Mouse (Mus musculus) left cerebral cortex, adult 9 months (tissue): ENCODE measurements at regions not wholly inside any gene's neighbourhood (a gene's known extent, or its start where the extent isn't known, plus 50 kb on each side); places are given as distances from the start of the nearest gene placed in this dataset.
A peak's percentile ranks its signal among the peaks of the same experiment; 100 is the strongest.
"Not testable (repeated sequence)": the region's sequence is repeated elsewhere in the genome, so short reads cannot be mapped to it uniquely, and the experiment has no call there.

Experiments used
- DNase-seq, 2 experiments: peaks; one replicate each; pipeline ENCODE4 v3.0.0; 2022; ENCODE audit warnings: low spot score in 2 of 2

DNA sequence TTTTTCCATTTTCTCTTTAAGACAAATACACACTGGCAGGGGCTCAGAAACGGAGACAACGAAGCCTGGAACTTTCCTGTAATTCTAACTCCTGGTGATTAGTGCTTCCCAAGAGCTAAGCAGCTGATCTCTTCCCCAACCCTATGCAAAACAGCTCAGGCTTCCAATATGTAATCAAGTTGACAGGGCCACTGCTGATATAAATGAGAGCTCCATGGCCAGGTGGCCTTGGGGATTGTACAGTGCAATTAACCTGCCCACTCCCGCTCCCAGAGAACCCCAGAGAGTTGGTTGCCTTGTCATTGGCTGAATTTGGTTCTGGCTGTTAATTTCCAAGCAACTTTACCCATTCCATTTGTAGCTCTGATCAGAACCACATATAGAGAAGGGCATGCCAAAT, 67.8 kb downstream of the 4933415F23Rik start:
- DNase-seq = no peak

- DNase-seq = no peak
Measured at GRCm38 (mm10) chr1:23023536-23023935, 78.5 kb downstream of the 4933415F23Rik start.

GRCm38 (mm10) chr1:23007784-23008490, 94.1 kb downstream of the 4933415F23Rik start:
- DNase-seq = no peak

DNA sequence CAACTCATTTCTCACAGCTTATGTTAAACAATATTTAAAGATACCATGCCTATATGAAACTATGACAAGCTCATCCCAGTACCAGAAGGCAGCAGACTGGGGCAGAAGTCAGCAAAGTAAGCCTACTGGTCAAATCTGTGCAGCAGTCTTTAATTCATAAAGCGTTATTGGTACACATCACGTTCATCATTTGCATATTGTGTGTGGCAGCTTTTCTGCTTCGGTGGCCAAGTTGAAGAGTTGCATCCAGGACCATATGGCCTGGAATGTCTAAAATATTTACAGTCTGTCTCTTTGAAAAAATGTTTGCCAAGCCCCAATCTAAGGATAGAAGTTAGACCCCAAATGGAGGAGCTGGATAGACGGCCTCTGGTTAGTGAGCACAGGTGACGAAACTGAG, 97.2 kb downstream of the 4933415F23Rik start:
- DNase-seq = no peak

- no peak for DNase-seq
Measured at GRCm38 (mm10) chr1:22996665-22997064, 105.4 kb downstream of the 4933415F23Rik start.

GRCm38 (mm10) chr1:22989521-22990221, 112.4 kb downstream of the 4933415F23Rik start:
- no peak for DNase-seq

DNA sequence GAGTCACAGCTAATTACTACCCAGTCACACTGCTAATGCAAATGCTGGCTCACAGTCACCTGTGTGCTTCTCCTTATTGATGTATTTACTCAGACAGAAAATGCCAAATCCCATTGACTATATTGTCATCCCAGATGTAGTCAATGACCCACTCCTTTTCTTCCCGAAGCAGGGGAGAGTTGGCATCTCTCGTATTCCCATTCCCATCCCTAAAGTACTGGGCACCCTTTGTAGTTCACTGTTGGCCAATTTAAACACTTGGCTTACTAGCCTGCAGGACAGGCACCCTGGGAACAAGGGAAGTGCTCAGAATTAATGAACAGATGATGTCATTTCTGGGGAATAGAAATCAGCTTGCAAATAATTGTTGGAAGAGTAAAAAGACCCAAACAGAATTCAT, 114.5 kb downstream of the 4933415F23Rik start:
- no peak for DNase-seq

- DNase-seq = not testable (repeated sequence)
Measured at GRCm38 (mm10) chr1:22984276-22984675, 117.8 kb downstream of the 4933415F23Rik start.

DNA sequence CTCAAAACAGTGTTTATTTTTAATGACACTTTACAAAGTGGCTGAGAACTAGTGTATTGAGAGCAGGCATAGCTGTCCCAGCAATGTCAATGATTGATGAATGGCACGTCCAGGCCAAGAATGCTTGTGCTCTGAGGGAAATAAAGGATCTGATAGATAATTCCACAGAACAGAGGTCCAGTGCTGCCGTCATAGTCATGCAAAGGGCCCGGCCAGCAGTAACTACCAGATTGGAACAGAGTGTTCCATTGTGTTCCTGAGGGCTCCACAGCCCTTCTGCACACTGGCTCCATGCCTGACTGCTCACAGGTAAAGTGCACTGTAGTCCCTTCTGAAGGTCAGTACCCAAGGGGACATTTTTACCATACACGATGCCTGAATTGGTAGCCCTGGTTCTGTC, 127.1 kb downstream of the 4933415F23Rik start:
- no peak for DNase-seq

DNA sequence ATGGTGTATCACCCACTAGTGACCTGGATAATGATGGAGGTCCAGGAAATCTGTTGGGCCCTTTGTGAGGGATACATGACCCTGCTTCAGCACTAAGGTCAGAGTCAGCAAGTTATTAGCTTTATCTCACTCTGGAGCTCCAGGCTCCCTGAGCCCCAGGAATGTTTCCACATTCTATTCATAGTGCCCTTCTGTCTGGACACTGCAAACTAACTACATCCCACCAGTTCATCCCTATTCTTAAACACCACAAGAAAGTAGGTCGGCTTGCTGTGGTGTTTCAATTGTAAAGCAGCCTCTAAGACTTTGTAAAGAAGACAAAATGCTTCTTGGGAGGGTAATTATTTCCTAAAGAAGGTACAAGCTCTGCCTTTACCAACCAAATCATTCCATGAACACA, 138.2 kb upstream of the Rims1 start:
- DNase-seq = no peak

- DNase-seq = peak; percentile 18 to 47
Measured at GRCm38 (mm10) chr1:22939816-22940215, 134.0 kb upstream of the Rims1 start.

DNA sequence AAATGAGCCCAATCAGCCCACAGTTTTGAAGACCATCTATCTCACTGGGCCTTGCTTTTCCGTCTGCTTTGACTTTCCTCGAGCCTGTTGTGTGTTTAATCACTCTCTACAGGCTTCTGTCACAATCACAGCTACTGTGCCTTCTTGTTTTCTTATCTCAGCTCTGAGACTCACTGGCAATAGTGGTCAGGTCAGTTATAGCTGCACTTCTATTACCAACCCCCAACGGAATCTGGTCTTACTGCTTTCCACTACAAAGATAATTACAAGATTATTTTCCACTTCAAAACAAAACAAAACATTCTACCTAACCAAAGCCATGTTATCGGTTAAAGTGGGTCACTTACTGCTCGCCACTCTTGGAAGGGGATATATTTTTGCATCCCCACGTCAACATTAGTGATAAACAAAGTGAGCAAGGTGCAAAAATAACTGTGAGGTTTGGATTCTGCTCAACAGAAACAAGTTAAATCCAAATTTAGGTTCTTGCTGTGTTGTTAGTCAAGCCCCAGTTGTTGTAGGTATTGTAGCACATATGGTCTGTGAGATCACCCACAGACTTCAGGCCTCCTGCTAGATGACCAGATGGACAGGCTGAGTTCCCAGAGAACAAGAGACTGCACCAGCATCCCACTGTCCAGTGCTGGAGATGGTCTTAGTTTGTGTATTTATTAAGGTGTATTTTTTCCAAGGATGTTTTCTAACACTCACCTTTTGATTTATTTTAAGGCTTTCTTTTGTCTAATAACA, 125.5 kb upstream of the Rims1 start:
- no peak for DNase-seq

DNA sequence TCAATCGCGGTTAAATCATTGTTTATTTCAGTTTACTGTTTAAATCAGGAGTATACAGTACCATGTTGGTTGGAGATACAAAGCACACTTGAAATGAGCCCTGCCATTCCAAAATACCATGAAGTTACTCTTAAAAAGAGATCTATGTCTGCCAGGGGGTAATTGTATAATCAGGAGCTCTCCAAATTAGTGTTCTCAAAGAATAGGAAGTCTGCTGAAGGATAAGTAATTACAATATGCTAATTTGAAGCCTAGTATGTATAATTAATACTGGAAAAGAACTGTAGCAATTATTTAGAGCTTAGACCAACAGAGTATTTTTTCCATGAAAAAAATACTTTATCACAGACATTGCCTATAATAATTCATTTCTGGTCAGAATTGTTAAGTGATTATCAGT, 97.2 kb upstream of the Rims1 start:
- no peak for DNase-seq

DNA sequence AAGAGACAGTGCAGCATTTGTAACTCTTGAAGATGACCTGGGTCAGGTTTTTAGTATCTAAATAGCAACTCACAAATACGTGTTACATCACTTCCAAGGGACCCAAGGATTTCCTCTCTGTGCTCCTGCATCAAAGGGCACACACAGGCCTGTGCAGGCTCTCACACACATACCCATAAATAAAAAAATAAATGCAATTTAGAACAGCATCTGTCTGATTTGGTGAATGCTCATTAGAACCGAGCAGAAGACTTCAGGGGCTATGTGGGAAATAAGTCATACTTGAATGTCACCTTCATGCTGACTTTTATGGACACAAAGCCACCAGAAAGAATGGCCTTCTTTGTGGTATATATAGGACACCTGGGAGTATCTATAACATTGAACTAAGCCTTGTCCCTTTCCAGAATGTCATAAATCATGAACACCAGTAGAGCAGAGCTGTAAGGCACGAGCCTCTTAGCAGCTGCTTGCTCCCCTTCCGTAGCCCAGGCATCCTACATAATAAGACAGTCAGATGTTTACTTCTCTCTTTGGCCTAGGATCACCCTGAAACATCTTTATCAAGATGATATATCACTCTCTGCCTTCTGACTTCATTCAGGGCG, 95.3 kb upstream of the Rims1 start:
- DNase-seq = no peak

DNA sequence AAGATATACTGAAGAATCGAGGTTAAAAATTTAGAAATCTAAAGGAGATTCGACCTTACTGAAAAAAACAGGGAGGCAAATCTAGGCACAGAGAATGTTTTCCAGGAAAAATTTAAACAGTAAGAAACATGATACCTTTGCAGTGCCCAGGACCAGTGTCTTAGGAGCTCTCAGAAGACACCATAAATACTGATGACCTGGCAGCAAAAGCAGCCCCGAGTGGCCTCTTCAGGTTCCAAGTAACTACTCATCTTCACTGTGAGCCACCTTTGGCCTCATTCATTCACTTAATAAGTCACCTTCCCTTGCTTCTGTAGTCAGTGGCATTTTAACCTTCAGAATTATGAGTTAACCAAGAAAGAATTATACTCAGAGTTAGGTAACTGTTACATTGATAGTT, 89.3 kb upstream of the Rims1 start:
- no peak for DNase-seq

DNA sequence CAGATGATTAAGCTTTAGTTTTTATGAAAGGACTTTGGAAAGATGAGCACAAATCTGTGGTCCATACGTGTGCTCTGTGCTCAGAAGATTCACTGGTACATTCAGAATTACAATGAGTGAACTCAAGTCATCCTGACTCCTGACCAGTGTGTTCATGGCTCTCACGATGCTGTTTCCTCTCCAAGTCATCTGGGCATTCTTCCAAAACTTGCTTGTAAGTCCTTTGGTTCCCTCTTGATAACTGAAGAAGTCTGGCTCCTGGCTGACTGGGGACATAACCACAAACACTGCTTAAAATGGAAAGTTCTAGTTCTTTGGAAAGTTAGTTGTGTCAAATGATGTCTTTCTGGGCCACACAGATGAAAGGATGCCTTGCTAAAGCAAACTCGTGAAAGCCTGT, 57.2 kb upstream of the Rims1 start:
- DNase-seq = no peak
